Mouse (Mus musculus): ENCODE results near the gene Dok1.

Gene Dok1

DNA sequence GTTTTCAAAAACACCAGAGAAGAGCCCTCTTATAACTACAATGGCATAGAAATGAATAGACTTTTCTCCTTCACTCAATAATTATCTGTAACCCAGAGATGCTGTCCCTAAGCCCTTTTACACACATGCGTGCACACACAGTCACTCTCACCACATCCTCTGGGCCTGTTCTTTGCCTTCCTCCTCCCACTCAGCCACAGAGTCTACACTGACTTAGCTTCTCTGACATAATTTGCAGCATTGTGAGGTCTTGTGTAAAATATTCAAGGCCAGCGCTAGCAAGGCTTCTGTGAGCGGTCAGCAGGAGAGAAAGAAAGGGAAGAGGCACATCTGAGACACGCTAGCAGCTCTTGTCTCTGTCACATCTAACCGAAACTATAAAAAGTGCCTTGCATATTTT is 19.8 kb downstream of the Dok1 start:
- DNase-seq: no peak

- DNase-seq: no peak
These were observed 21.5 kb downstream of the Dok1 start for GRCm38 (mm10) chr6:83011756-83012155.

- no peak for DNase-seq
These were observed 22.0 kb downstream of the Dok1 start for GRCm38 (mm10) chr6:83011255-83011654.

- DNase-seq: no peak
These were observed 23.3 kb downstream of the Dok1 start for GRCm38 (mm10) chr6:83010010-83010409.

- DNase-seq: no peak
These were observed 24.6 kb downstream of the Dok1 start for GRCm38 (mm10) chr6:83008659-83009058.

GRCm38 (mm10) chr6:83006114-83006513 is 27.2 kb downstream of the Dok1 start:
- DNase-seq: no peak

DNA sequence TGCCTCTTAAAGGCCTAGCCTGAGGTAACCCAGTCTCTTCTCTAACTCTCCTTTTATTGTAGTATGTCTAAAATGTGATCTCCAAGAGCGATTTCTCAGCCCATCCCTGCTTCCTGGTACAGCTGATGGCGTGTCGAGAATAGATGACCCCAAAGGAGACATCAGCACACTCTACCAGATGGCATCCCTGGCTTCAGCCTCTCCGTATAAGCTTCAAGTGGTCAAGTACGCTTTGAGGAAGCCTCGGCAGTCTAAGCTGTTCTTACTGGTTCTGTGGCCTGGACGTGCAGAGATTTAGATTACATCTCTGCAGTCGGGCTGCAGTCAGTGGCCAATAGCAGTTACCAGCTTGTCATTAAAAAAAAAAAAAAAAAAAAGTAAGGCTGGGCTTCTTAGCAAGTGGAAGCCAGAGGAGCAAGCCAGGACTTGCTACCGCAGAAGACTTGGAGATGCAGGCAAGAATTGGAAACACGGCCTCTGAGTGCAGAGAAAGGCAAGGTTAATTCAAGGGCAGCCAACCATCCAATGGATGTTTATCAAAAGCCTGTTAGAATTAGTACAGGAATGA is 27.7 kb downstream of the Dok1 start:
- no peak for DNase-seq

DNA sequence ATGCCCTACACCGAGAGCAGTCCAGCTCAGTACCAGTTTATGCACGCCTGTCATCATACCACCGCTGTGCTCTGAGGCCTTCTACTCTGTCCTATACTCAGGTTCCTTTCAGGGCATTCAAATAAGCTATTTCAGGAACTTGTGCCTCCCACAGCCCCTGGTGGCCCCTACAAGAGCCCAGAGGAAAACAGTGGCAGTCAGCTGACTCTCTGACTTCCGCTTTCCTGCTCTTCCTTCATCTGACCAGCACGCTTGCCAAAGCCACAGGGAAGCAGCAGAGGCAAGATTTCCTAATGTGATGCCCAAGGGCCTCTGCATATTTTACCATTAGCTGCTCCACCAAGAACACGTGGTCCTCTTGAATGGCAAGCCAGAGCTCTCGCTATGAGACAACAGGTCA is 28.4 kb downstream of the Dok1 start:
- DNase-seq: peak; percentile 28 to 29

GRCm38 (mm10) chr6:83004309-83004708 is 29.0 kb downstream of the Dok1 start:
- DNase-seq: no peak

GRCm38 (mm10) chr6:83003850-83004249 is 29.4 kb downstream of the Dok1 start:
- no peak for DNase-seq

DNA sequence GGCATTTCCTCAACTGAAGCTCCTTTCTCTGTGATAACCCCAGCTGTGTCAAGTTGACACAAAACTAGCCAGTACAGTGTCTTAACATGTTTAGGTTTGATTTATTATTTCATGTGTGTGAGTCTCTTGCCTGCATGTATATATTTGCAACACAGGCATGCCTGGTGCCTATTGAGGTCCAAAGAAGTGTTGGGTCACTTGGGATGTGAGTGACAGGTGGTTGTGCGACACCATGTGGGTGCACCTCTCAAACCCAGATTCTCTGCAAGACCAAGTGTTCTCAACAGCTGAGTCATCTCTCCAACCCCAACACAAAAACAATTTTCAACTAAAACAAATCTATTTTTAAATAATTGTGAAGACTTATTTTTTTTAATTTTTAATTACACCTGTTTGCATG is 30.2 kb downstream of the Dok1 start:
- no peak for DNase-seq

GRCm38 (mm10) chr6:82999986-83000385 is 33.3 kb downstream of the Dok1 start:
- DNase-seq: no peak

- no peak for DNase-seq
These were observed 34.9 kb downstream of the Dok1 start for GRCm38 (mm10) chr6:82998326-82998725.

GRCm38 (mm10) chr6:82997511-82998102 is 35.7 kb downstream of the Dok1 start:
- peak; percentile 69 to 71 for DNase-seq

GRCm38 (mm10) chr6:82996740-82997315 is 36.4 kb downstream of the Dok1 start:
- DNase-seq: peak; percentile 93 to 95

DNA sequence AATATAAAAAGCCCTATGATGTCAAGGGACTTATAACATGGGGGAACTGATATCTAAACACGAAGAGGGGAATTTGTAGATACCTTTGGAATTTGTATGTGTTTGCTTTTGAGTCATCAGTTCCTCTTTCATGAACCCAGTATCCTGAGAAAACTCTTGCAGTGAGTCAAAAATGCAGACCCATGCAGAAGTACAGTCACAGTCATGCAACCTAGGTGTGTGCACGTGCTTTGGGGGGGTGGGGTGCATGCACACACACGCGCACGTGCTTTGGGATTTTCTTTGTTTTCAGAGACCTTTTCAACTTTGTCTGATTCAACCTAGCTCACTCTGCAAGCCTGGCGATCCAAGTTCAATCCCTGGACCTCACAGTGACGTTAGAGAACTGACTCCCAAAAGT is 38.9 kb downstream of the Dok1 start:
- DNase-seq: no peak

GRCm38 (mm10) chr6:82993696-82994095 is 39.6 kb downstream of the Dok1 start:
- DNase-seq: no peak

GRCm38 (mm10) chr6:82987411-82987971 is 45.8 kb downstream of the Dok1 start:
- DNase-seq: no peak

All from kidney, postnatal 36 days (tissue).